Mouse (Mus musculus): Measurements from ENCODE around the gene Phc2.

- no peak for TF ChIP-seq CTCF (IDR thresholded peaks at IDR 0.05; ENCODE audit: control insufficient read depth, insufficient read depth, insufficient replicate concordance, low read depth, low read length)
- TF ChIP-seq POLR2A (IDR thresholded peaks at IDR 0.05; ENCODE audit: control insufficient read depth, low read depth, low read length), result no peak
These were observed 1.8 kb upstream of the Phc2 start for GRCm38 (mm10) chr4:128652584-128653298.

Data from testis, adult 2 months (tissue).